Mouse (Mus musculus) urinary bladder, adult 2 months (tissue): ENCODE measurements around the gene Cux2. TPM values are rescaled to one million over a fixed set of nuclear protein-coding genes. Genes with fewer than 3 reads are reported as not detected.

Source experiments
- DNase-seq: peaks from one replicate; pipeline ENCODE4 v3.0.0; 2022; ENCODE audit warnings: low spot score
- polyA plus RNA-seq: library from polyadenylated mRNA; depleted of rRNA; stranded (reverse); fragments of >200 nt; gene quantifications from 2 replicates; pipeline ENCODE4 v1.2.3, GENCODE M21; 2012

Gene Cux2
- polyA plus RNA-seq, 1 experiment, result 4.7 TPM

GRCm38 (mm10) chr5:122016744-122017143 is 33.2 kb downstream of the Cux2 start:
- no peak for DNase-seq

DNA sequence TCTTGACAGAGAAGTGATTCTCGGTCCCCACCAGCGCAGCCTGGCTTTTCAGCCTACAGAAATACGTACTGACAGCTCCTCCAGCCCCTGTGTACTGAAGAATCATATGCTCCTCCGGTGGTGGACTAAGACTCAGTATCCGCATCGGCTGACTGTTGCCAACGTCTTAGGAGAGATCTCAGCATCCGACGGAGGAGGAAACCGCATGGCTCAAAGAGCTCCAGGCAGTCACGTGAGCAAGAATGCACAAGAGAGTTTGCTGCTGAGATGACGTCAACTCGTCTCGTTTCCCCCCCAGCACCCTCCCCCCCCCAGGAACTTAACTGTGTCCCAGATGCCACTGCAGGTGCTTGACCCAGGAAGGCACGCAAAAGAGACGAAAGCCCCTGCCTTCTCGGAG is 34.8 kb downstream of the Cux2 start:
- DNase-seq, result no peak

- DNase-seq, result no peak
These were observed 35.2 kb downstream of the Cux2 start for GRCm38 (mm10) chr5:122014671-122015070.

- DNase-seq, result no peak
These were observed 38.6 kb downstream of the Cux2 start for GRCm38 (mm10) chr5:122011289-122011688.

DNA sequence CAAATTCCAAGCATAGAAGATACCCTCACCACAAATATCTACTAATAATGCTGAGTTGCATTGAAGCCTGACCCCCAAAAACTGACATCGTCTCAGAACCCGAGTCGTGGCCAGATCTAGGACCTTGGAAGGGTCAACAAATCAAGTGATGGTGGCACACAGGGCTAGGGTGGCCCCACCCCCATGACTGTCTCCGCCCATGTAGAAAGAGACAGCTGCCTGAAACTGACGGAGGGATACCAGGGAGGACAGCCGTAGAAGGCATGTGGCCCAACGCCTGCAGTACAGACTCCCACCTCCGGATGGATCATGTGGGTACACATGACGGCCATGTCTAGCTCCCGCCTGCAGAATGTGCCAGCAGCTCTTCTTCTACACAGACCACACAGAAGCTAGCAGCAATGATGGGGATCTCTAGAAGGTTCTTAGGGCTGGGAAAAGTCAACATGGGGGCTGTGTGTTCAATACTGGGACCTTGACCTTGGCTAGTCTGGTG is 41.9 kb downstream of the Cux2 start:
- DNase-seq, result no peak

GRCm38 (mm10) chr5:122003460-122003859 is 46.4 kb downstream of the Cux2 start:
- DNase-seq, result no peak

DNA sequence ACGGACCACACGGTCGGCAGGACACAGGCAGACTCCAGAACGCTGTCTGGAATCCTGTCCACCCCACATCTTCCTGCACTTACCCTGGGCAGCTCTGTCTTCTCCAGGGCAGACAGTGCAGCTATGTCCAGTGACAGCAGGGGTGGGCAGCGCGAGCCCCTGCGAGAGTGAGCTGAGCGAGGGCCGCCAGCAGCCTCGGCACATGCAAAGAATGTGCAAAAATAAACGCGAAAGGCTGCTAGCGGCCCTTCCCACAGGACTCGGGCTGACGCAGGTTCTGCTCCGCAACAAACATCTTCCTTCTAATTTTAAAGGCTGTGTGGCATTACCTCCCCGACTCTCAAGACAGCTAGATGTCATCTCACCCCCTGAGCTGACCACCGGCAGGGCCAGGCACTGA is 47.8 kb downstream of the Cux2 start:
- DNase-seq, result no peak

DNA sequence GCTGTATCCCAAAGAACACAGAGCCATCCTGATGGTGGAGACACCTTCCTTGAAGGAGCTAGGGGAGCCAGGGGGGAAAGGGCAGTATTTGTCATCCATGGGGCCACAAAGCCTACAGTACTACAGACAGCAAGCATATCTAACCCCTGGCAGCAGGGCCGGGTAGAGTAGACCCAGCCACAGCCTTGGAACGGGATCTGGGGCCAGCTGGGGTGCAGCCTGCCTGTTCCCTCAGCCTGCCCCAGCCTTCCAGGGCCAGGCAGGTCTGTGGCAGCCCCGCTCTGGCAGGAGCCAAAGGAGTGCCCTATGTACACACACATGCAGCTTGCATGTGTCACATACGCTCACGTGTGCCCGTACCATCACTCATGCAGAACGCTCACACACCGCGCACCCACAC is 48.6 kb downstream of the Cux2 start:
- DNase-seq, result no peak

- no peak for DNase-seq
These were observed 49.5 kb downstream of the Cux2 start for GRCm38 (mm10) chr5:122000381-122000780.

GRCm38 (mm10) chr5:121998981-121999795 is 50.7 kb downstream of the Cux2 start:
- DNase-seq, result peak; percentile 56

GRCm38 (mm10) chr5:121998281-121998680 is 51.6 kb downstream of the Cux2 start:
- DNase-seq, result no peak

GRCm38 (mm10) chr5:121996701-121997100 is 53.2 kb downstream of the Cux2 start:
- no peak for DNase-seq

- no peak for DNase-seq
These were observed 55.1 kb downstream of the Cux2 start for GRCm38 (mm10) chr5:121994808-121995207.

- DNase-seq, result no peak
These were observed 58.0 kb downstream of the Cux2 start for GRCm38 (mm10) chr5:121991914-121992313.

DNA sequence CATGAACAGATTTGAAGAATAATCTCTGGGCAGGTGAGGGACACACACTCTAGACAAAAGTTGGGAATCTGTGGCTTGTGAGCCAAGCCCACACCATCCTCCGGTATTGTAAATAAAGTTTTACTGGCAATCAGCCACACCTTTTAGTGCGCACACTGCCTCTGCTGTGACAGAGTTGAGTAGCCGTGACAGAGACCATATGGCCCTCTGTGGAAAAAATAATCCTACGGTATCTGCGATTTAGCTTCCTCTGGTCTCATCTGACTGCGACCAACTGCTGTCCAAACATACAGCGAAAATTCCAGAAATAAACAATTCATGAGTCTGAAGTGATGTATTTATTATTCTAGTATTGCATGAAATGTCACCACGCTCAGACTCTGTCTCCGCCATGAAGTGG is 64.0 kb downstream of the Cux2 start:
- no peak for DNase-seq

GRCm38 (mm10) chr5:121981650-121982131 is 68.2 kb downstream of the Cux2 start:
- no peak for DNase-seq

- no peak for DNase-seq
These were observed 73.6 kb downstream of the Cux2 start for GRCm38 (mm10) chr5:121976331-121976730.

- DNase-seq, result no peak
These were observed 76.4 kb downstream of the Cux2 start for GRCm38 (mm10) chr5:121973541-121973940.

GRCm38 (mm10) chr5:121972680-121973192 is 77.2 kb downstream of the Cux2 start:
- DNase-seq, result no peak

DNA sequence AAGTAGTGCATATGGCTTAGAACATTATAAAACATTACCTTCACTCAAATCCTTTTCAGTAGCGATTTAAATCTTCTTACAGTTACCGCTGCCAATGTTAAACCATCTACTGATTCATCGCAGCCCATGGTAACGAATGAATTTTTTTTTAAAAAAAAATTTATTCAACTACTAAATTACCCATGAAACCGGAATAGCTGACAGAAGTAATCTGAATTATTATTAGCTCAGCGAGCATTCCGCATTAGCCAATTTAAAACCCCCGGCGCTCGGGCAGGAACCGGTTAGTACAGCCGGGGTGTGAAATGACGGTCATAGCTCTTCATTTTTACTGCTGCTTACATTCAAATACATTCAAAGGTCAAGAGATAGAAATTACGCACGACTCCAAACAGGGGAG is 80.9 kb downstream of the Cux2 start:
- no peak for DNase-seq

DNA sequence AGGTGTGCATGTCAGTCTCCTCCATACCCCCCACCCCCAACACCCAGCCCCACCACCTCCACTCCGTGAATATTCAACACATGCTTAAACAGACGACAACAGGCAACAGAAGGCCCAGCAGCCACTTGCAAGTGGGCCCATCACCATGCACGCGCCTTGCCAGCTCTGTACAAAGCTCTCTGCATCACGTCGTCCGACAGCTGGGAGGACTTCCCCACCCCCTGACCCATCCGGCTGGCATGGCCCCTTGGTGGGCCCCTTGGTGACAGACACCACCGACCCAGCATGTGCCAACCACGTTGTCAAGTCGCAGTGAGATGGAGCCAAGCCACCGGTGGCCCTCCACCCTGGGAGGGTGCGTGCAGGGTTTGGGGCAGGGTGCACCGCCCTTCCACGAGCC is 81.5 kb downstream of the Cux2 start:
- DNase-seq, result no peak

DNA sequence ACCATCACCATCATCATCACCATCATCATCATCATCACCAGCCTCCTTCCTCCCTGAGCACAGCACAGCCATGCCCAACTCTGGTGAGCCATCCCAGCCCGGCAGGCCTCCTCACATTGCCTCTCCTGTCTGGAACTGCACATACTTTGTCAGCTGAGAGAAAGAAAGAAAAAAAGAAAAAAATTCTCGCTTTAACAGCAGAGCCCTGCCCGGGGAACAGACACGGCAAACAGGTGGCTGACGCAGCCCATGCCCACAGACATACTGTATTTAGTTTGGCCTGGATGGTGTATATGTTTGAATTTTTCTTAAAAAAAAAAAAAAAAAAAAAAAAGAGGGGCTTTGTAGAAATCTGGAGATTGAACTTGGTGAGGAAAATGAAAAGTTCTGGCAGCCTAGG is 82.4 kb downstream of the Cux2 start:
- DNase-seq, result no peak

- DNase-seq, result no peak
These were observed 83.0 kb downstream of the Cux2 start for GRCm38 (mm10) chr5:121966940-121967339.
